Mouse (Mus musculus) gastrocnemius, adult 8-10 months (tissue): ENCODE results near the gene Olfr26. TPM values are rescaled to one million over a fixed set of nuclear protein-coding genes. Genes with fewer than 3 reads are reported as not detected.
"Not testable (repeated sequence)": the region's sequence is repeated elsewhere in the genome, so short reads cannot be mapped to it uniquely, and the experiment has no call there.

Experiments
- DNase-seq, 2 experiments: peaks; one replicate each; pipeline ENCODE4 v3.0.0; 2022; ENCODE audit warnings: low spot score in 2 of 2
- total RNA-seq, 4 experiments: library from RNA; stranded (reverse); gene quantifications; 2 replicates each; pipeline ENCODE4 v1.2.4; 2022

Gene Olfr26
- total RNA-seq, result not detected

- no peak for DNase-seq
These were observed at the start of gene Olfr26 for GRCm38 (mm10) chr9:38854760-38855159. Gene Olfr26 (plus strand): TSS chr9:38855060.

- DNase-seq, result no peak
These were observed 49.2 kb upstream of the Olfr26 start for GRCm38 (mm10) chr9:38805696-38806095.

- DNase-seq, result no peak
These were observed 40.5 kb upstream of the Olfr26 start, which contains the start of gene Olfr922 for GRCm38 (mm10) chr9:38814314-38814713. Gene Olfr922 (plus strand): TSS chr9:38814614.

GRCm38 (mm10) chr9:38815458-38815986 is 39.3 kb upstream of the Olfr26 start:
- no peak for DNase-seq

- DNase-seq, result no peak
These were observed 28.6 kb upstream of the Olfr26 start, which contains the start of gene Olfr923 for GRCm38 (mm10) chr9:38826245-38826644. Gene Olfr923 (plus strand): TSS chr9:38826545.

- DNase-seq, result no peak
These were observed 21.8 kb upstream of the Olfr26 start for GRCm38 (mm10) chr9:38833027-38833426.

GRCm38 (mm10) chr9:38844149-38844548 is 10.7 kb upstream of the Olfr26 start, which contains the start of gene Olfr924:
Gene Olfr924 (plus strand): TSS chr9:38844449.
- no peak for DNase-seq

- DNase-seq, result not testable (repeated sequence)
These were observed 20.0 kb downstream of the Olfr26 start for GRCm38 (mm10) chr9:38874880-38875279.

GRCm38 (mm10) chr9:38876826-38877225 is 22.0 kb downstream of the Olfr26 start, which contains the start of gene Olfr926:
Gene Olfr926 (plus strand): TSS chr9:38877126.
- DNase-seq, result no peak

Other genes starting within 250 kb of the Olfr26 start
- gene Olfr914, start 250.0 kb upstream of the Olfr26 start, total RNA-seq, result not detected
- gene Olfr916, start 195.2 kb upstream of the Olfr26 start, total RNA-seq, result not detected
- gene Olfr917, start 189.2 kb upstream of the Olfr26 start, total RNA-seq, result not detected
- gene Olfr918, start 180.5 kb upstream of the Olfr26 start, total RNA-seq, result not detected
- not detected for gene Olfr919, start 151.4 kb upstream of the Olfr26 start, total RNA-seq
- 10 to 100 TPM; 12.9 to 16.0 (median 14.7) TPM for gene Vwa5a, start 136.8 kb upstream of the Olfr26 start, total RNA-seq
- under 1 TPM in 3 of 4 experiments, not detected in 1; 0.04 to 0.05 (median 0.05) TPM for gene Olfr920, start 102.8 kb upstream of the Olfr26 start, total RNA-seq
- not detected for gene Olfr921, start 82.0 kb upstream of the Olfr26 start, total RNA-seq
- not detected for gene Olfr922, start 40.4 kb upstream of the Olfr26 start, total RNA-seq
- not detected for gene Olfr923, start 28.5 kb upstream of the Olfr26 start, total RNA-seq
- gene Olfr924, start 10.6 kb upstream of the Olfr26 start, total RNA-seq, result not detected
- gene Olfr926, start 22.1 kb downstream of the Olfr26 start, total RNA-seq, result not detected
- not detected for gene Olfr930, start 74.7 kb downstream of the Olfr26 start, total RNA-seq
- gene Olfr933, start 117.3 kb downstream of the Olfr26 start, total RNA-seq, result not detected
- not detected for gene Olfr934, start 133.3 kb downstream of the Olfr26 start, total RNA-seq
- not detected for gene Olfr935, start 144.6 kb downstream of the Olfr26 start, total RNA-seq
- not detected for gene Olfr146, start 168.3 kb downstream of the Olfr26 start, total RNA-seq
- not detected for gene Olfr937, start 209.9 kb downstream of the Olfr26 start, total RNA-seq
- not detected for gene Olfr938, start 223.8 kb downstream of the Olfr26 start, total RNA-seq